Mouse (Mus musculus) fibroblast of lung, adult 2 months (primary cell): Measurements from ENCODE around the gene Lipo3.
"Not testable (repeated sequence)": the region's sequence is repeated elsewhere in the genome, so short reads cannot be mapped to it uniquely, and the experiment has no call there.

Experiments used
- DNase-seq: peaks from one replicate; pipeline ENCODE4 v3.0.0-alpha.2; 2011; ENCODE audit warnings: low read depth

Gene Lipo3

GRCm38 (mm10) chr19:33761287-33762086 is at the start of gene Lipo3:
Lipo3 (minus strand) TSS chr19:33761951.
- not testable (repeated sequence) for DNase-seq

GRCm38 (mm10) chr19:33787359-33787758 is 25.6 kb upstream of the Lipo3 start, which contains the start of gene Lipo1:
Lipo1 (minus strand) TSS chr19:33787459.
- not testable (repeated sequence) for DNase-seq

- no peak for DNase-seq
These were observed 25.0 kb upstream of the Lipo3 start for GRCm38 (mm10) chr19:33786576-33787277.

GRCm38 (mm10) chr19:33751259-33751658 is 10.5 kb downstream of the Lipo3 start, which contains the start of gene Lipo2:
Lipo2 (minus strand) TSS chr19:33751359.
- not testable (repeated sequence) for DNase-seq

GRCm38 (mm10) chr19:33625152-33625551 is 136.6 kb downstream of the Lipo3 start, which contains the start of gene Gm8978:
Gm8978 (minus strand) TSS chr19:33625252.
- DNase-seq: not testable (repeated sequence)

GRCm38 (mm10) chr19:33589626-33590302 is 172.0 kb downstream of the Lipo3 start:
- DNase-seq: not testable (repeated sequence)

- DNase-seq: not testable (repeated sequence)
These were observed 193.2 kb downstream of the Lipo3 start for GRCm38 (mm10) chr19:33568551-33568950.

GRCm38 (mm10) chr19:33517680-33518079 is 244.1 kb downstream of the Lipo3 start, which contains the start of gene Lipo4:
Lipo4 (minus strand) TSS chr19:33517780.
- no peak for DNase-seq
